Comparison of ENCODE assay signal across 17 mouse cellular contexts in the genomic region with DNA sequence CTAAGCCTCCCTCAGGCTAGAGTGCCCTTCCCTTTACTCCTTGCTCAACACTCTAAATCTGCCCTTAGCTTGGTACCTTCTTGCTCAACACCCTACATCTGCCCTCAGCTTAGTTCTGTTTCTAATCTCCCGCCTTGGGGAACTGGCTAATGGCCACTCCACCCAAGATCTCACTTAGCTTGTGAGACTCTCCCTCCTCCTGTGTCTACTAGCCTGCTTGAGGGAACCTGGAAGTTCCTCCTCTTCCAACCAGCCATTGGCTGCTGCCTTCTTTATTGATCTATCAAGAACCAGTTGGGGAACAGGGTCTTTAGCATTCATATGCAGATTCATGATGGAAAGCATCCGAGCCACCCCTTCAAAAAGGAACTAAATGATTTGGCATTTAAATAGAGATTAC. TPM values are rescaled to one million over a fixed set of nuclear protein-coding genes. Genes with fewer than 3 reads are reported as not detected.
DNase-seq lines count a peak whose midpoint lies in the region; ATAC-seq and TF ChIP-seq lines count a peak whose summit lies in the region.
"Had no signal": no experiment of that assay in that cellular context is flagged by ENCODE, and none has a peak within 500 bp of the region (broad histone marks: within the 10 kb centered on the region; RNA-seq: fewer than 3 reads in every experiment).

No protein-coding gene starts in this region.

- no peak for TF ChIP-seq CTCF in lung, postnatal 0 days (IDR thresholded peaks at IDR 0.05)
- no peak for TF ChIP-seq CTCF in lung, adult 2 months (IDR thresholded peaks at IDR 0.05; ENCODE audit: insufficient read depth, low read length)

- H3K36me3 ChIP-seq in lung, postnatal 0 days (ENCODE audit: insufficient read depth, low read length), result no peaks in the 10 kb centered on the region
- 0 out of 2 replicates have a peak, but pooled peaks cover 4% of the 10 kb centered on the region for H3K36me3 ChIP-seq in liver, embryonic 13.5 days
- H3K36me3 ChIP-seq in midbrain, embryonic 15.5 days (replicated peaks), result peaks cover 8% of the 10 kb centered on the region; the same call in 1 of the 2 replicates

- no peak overlapping the region for H3K4me3 ChIP-seq in lung, postnatal 0 days (ENCODE audit: low read depth, low read length)
- H3K4me3 ChIP-seq in lung, adult 2 months (replicated peaks; ENCODE audit: extremely low read depth, low read depth, low read length), result no peak overlapping the region
- H3K4me3 ChIP-seq in liver, embryonic 13.5 days (replicated peaks), result no peak overlapping the region
- no peak overlapping the region for H3K4me3 ChIP-seq in midbrain, embryonic 15.5 days
- H3K4me3 ChIP-seq: forebrain, embryonic 15.5 days; megakaryocyte, embryonic 14.5 days had no signal

- 84% methylated on average over 2 of the region's 2 CpGs for WGBS in lung, postnatal 0 days
- 81% methylated on average over 2 of the region's 2 CpGs for WGBS in lung, adult 2 months
- WGBS in liver, embryonic 13.5 days (ENCODE audit: insufficient replicate concordance), result 60% methylated on average over 2 of the region's 2 CpGs
- WGBS in midbrain, embryonic 15.5 days, result 59% methylated on average over 2 of the region's 2 CpGs

- no peak for ATAC-seq in lung, postnatal 0 days
- peak; percentile 39; the same call in 1 of the 2 replicates for ATAC-seq in liver, embryonic 13.5 days (ENCODE audit: low read depth)
- ATAC-seq in midbrain, embryonic 15.5 days (replicated peaks), result no peak
- ATAC-seq: forebrain, embryonic 15.5 days; hindbrain, embryonic 16.5 days had no signal

- DNase-seq in lung, postnatal 0 days (ENCODE audit: low spot score), result peak; percentile 42
- no peak for DNase-seq in lung, adult 2 months
- peak; percentile 93 for DNase-seq in R1 (ENCODE audit: low read depth, low spot score)
- DNase-seq in liver, embryonic 13.5 days, result no peak
- no peak for DNase-seq in thymus, postnatal 10 days (ENCODE audit: low spot score in 2 of 2)
- DNase-seq in spleen, adult 18-20 months, result no peak
- DNase-seq: cerebellum, adult 9-10 months; embryo, embryonic 11 days; gastrocnemius, postnatal 10 days; kidney, adult 11 months; kidney, postnatal 25 days had no signal

- no peak overlapping the region for H3K4me2 ChIP-seq in lung, postnatal 0 days (replicated peaks; ENCODE audit: low read depth, low read length)
- no peak overlapping the region for H3K4me2 ChIP-seq in liver, embryonic 13.5 days
- H3K4me2 ChIP-seq in midbrain, embryonic 15.5 days, result no peak overlapping the region
- H3K4me2 ChIP-seq: forebrain, embryonic 15.5 days; heart, embryonic 11.5 days had no signal

- H3K4me1 ChIP-seq in lung, postnatal 0 days (ENCODE audit: insufficient read depth, low read depth, low read length), result peaks cover 4% of the 10 kb centered on the region; the same call in 1 of the 2 replicates
- peaks cover 2% of the 10 kb centered on the region; the same call in 1 of the 2 replicates for H3K4me1 ChIP-seq in lung, adult 2 months (ENCODE audit: control insufficient read depth, insufficient read depth, low read length)
- H3K4me1 ChIP-seq in liver, embryonic 13.5 days (replicated peaks), result peaks cover 15% of the 10 kb centered on the region
- H3K4me1 ChIP-seq in midbrain, embryonic 15.5 days, result peaks cover 30% of the 10 kb centered on the region

- no peak overlapping the region for H3K27ac ChIP-seq in lung, postnatal 0 days (ENCODE audit: low read length)
- H3K27ac ChIP-seq in liver, embryonic 13.5 days, result no peak overlapping the region
- no peak overlapping the region for H3K27ac ChIP-seq in midbrain, embryonic 15.5 days
- H3K27ac ChIP-seq: forebrain, embryonic 15.5 days; liver, embryonic 14.5 days had no signal

- no peak for TF ChIP-seq POLR2A in lung, adult 2 months (IDR thresholded peaks at IDR 0.05; ENCODE audit: borderline replicate concordance, extremely low read depth, low read depth, low read length)

- H3K27me3 ChIP-seq in lung, postnatal 0 days (replicated peaks; ENCODE audit: insufficient read depth, low read length), result no peaks in the 10 kb centered on the region
- H3K27me3 ChIP-seq in liver, embryonic 13.5 days, result no peaks in the 10 kb centered on the region
- H3K27me3 ChIP-seq in midbrain, embryonic 15.5 days (replicated peaks), result no peaks in the 10 kb centered on the region
- H3K27me3 ChIP-seq: forebrain, embryonic 15.5 days; megakaryocyte, embryonic 14.5 days had no signal

- no peak overlapping the region for H3K9ac ChIP-seq in lung, postnatal 0 days (replicated peaks; ENCODE audit: low read depth)
- no peak overlapping the region for H3K9ac ChIP-seq in liver, embryonic 13.5 days
- no peak overlapping the region for H3K9ac ChIP-seq in midbrain, embryonic 15.5 days
- H3K9ac ChIP-seq: forebrain, embryonic 15.5 days; liver, embryonic 14.5 days had no signal

- TF ChIP-seq EP300 in lung, postnatal 0 days (IDR thresholded peaks at IDR 0.05), result no peak

- no peaks in the 10 kb centered on the region for H3K9me3 ChIP-seq in lung, postnatal 0 days (ENCODE audit: low read length)
- no peaks in the 10 kb centered on the region for H3K9me3 ChIP-seq in liver, embryonic 13.5 days (replicated peaks)
- H3K9me3 ChIP-seq in midbrain, embryonic 15.5 days, result no peaks in the 10 kb centered on the region
- H3K9me3 ChIP-seq: forebrain, embryonic 15.5 days had no signal

RNA-seq across cellular contexts. Expression of a gene that starts 5.9 kb away (rescaled TPM):
- polyA plus RNA-seq in lung, postnatal 0 days (2015; fragmentation: Nextera tagmentation; extraction: Ambion mirVana), result 17.3 and 17.8 TPM in 2 replicates
- 2.9 and 4.7 TPM in 2 replicates for polyA plus RNA-seq in lung, adult 2 months (2012; rRNA removed)
- 9.4 and 12.2 TPM in 2 replicates for polyA plus RNA-seq in liver, embryonic 13.5 days (2015; fragmentation: Nextera tagmentation; extraction: Ambion mirVana)
- 53.0 and 59.7 TPM in 2 replicates for polyA plus RNA-seq in midbrain, embryonic 15.5 days (2015; fragmentation: Nextera tagmentation; extraction: Ambion mirVana)

RNA-seq across cellular contexts. Expression of a gene that starts 40.3 kb away (rescaled TPM):
- 147 and 155 TPM in 2 replicates for polyA plus RNA-seq in lung, postnatal 0 days (2015; fragmentation: Nextera tagmentation; extraction: Ambion mirVana)
- 58.1 and 75.5 TPM in 2 replicates for polyA plus RNA-seq in lung, adult 2 months (2012; rRNA removed)
- polyA plus RNA-seq in liver, embryonic 13.5 days (2015; fragmentation: Nextera tagmentation; extraction: Ambion mirVana), result 70.2 and 87.0 TPM in 2 replicates
- polyA plus RNA-seq in midbrain, embryonic 15.5 days (2015; fragmentation: Nextera tagmentation; extraction: Ambion mirVana), result 384 and 407 TPM in 2 replicates

Comparison
In these comparisons a context has a peak if more than half of its experiments do, and no peak if none do; other contexts are left out.
1. DNase-seq: peak in lung, postnatal 0 days (single experiment) and R1 (single experiment); none in lung, adult 2 months (single experiment), liver, embryonic 13.5 days (single experiment), thymus, postnatal 10 days (0 of 2) and spleen, adult 18-20 months (0 of 2).